Mouse (Mus musculus) MEL (cell line): ENCODE measurements around the gene Syt1. TPM values are rescaled to one million over a fixed set of nuclear protein-coding genes. Genes with fewer than 3 reads are reported as not detected.

Source experiments
- DNase-seq: peaks from one replicate; pipeline ENCODE4 v3.0.0; 2011; ENCODE audit warnings: low read depth, low spot score
- H3K27ac ChIP-seq: 2 replicates; pipeline ENCODE4 v1.5.1; 2012; ENCODE audit warnings: low read depth, mild to moderate bottlenecking, control low read depth, low read length, moderate library complexity; ENCODE audit not compliant: control insufficient read depth
- H3K27me3 ChIP-seq, 2 experiments: fragments of 150-350 bp in 1 of 2; sonication (generic) in 1 of 2; 2 replicates each; pipeline ENCODE4 v1.6.1; 2012; ENCODE audit warnings: low read length in 2 of 2, mild to moderate bottlenecking in 2 of 2, improper control_type of control experiment in 1 of 2, moderate library complexity in 1 of 2; ENCODE audit not compliant: insufficient read depth in 2 of 2, control insufficient read depth in 1 of 2
- H3K36me3 ChIP-seq, 2 experiments: 2 replicates each; pipeline ENCODE4 v1.6.1; 2012 to 2014; ENCODE audit warnings: low read length in 2 of 2, improper control_type of control experiment in 1 of 2, inconsistent platforms in 1 of 2, mild to moderate bottlenecking in 1 of 2; ENCODE audit not compliant: insufficient read depth in 2 of 2, control insufficient read depth in 1 of 2
- H3K4me1 ChIP-seq, 2 experiments: fragments of 150-350 bp in 1 of 2; sonication (generic) in 1 of 2; 2 replicates each; pipeline ENCODE4 v1.6.1; 2012; ENCODE audit warnings: low read length in 2 of 2, improper control_type of control experiment in 1 of 2, mild to moderate bottlenecking in 1 of 2; ENCODE audit not compliant: insufficient read depth in 2 of 2, control insufficient read depth in 1 of 2
- H3K4me3 ChIP-seq, 2 experiments: fragments of 150-350 bp in 1 of 2; sonication (generic) in 1 of 2; 2 replicates each; pipeline ENCODE4 v1.5.1; 2012; ENCODE audit warnings: low read depth in 2 of 2, low read length in 2 of 2, mild to moderate bottlenecking in 2 of 2, moderate library complexity in 2 of 2, control low read depth in 1 of 2, improper control_type of control experiment in 1 of 2; ENCODE audit not compliant: control insufficient read depth in 1 of 2, insufficient read depth in 1 of 2
- H3K79me2 ChIP-seq: 2 replicates; pipeline ENCODE4 v1.6.1; 2012; ENCODE audit warnings: mild to moderate bottlenecking, low read length, moderate library complexity; ENCODE audit not compliant: control insufficient read depth, poor library complexity, insufficient read depth
- H3K9ac ChIP-seq: 2 replicates; pipeline ENCODE4 v1.6.1; 2012; ENCODE audit warnings: low read depth, mild to moderate bottlenecking, control low read depth, low read length, moderate library complexity; ENCODE audit not compliant: control insufficient read depth, poor library complexity, severe bottlenecking
- H3K9me3 ChIP-seq: fragments of 150-350 bp; sonication (generic); replicated peaks from 2 replicates; pipeline ENCODE4 v1.6.1; 2012; ENCODE audit warnings: mild to moderate bottlenecking, low read length, improper control_type of control experiment, moderate library complexity; ENCODE audit not compliant: insufficient read depth
- CHD1 ChIP-seq: IDR thresholded peaks from 2 replicates; pipeline ENCODE4 v1.6.1; 2012; ENCODE audit warnings: low read depth, mild to moderate bottlenecking, inconsistent platforms, low read length, improper control_type of control experiment
- E2F4 ChIP-seq: IDR thresholded peaks from 2 replicates; pipeline ENCODE4 v1.6.1; 2011; ENCODE audit warnings: low read depth, low read length, improper control_type of control experiment, borderline replicate concordance
- ETS1 ChIP-seq: IDR thresholded peaks from 2 replicates; pipeline ENCODE4 v1.6.1; 2012; ENCODE audit warnings: low read depth, mild to moderate bottlenecking, inconsistent platforms, low read length, improper control_type of control experiment, moderate library complexity
- GABPA ChIP-seq: IDR thresholded peaks from 2 replicates; pipeline ENCODE4 v1.6.1; 2012; ENCODE audit warnings: low read depth, mild to moderate bottlenecking, inconsistent platforms, low read length, improper control_type of control experiment, moderate library complexity
- GATA1 ChIP-seq: IDR thresholded peaks from 2 replicates; pipeline ENCODE4 v1.6.1; 2011; ENCODE audit warnings: low read depth, low read length, improper control_type of control experiment
- MAFK ChIP-seq: IDR thresholded peaks from 2 replicates; pipeline ENCODE4 v1.6.1; 2011; ENCODE audit warnings: low read depth, mild to moderate bottlenecking, low read length, improper control_type of control experiment, borderline replicate concordance
- MAX ChIP-seq: IDR thresholded peaks from 2 replicates; pipeline ENCODE4 v1.6.1; 2011; ENCODE audit warnings: low read length, improper control_type of control experiment
- MAZ ChIP-seq: IDR thresholded peaks from 2 replicates; pipeline ENCODE4 v1.6.1; 2012; ENCODE audit warnings: low read depth, mild to moderate bottlenecking, inconsistent platforms, low read length, improper control_type of control experiment
- MXI1 ChIP-seq: IDR thresholded peaks from 2 replicates; pipeline ENCODE4 v1.6.1; 2011; ENCODE audit warnings: mild to moderate bottlenecking, low read depth, low read length, improper control_type of control experiment
- NELFE ChIP-seq: IDR thresholded peaks from 2 replicates; pipeline ENCODE4 v1.6.1; 2011; ENCODE audit warnings: low read depth, low read length, improper control_type of control experiment
- NRF1 ChIP-seq: IDR thresholded peaks from 2 replicates; pipeline ENCODE4 v1.6.1; 2014; ENCODE audit warnings: low read depth, mild to moderate bottlenecking, inconsistent platforms, low read length, improper control_type of control experiment, moderate library complexity; ENCODE audit not compliant: poor library complexity, insufficient read depth, severe bottlenecking
- POLR2AphosphoS5 ChIP-seq: IDR thresholded peaks from 2 replicates; pipeline ENCODE4 v1.6.1; 2012; ENCODE audit warnings: low read depth, borderline replicate concordance, mild to moderate bottlenecking, inconsistent platforms, low read length, moderate library complexity, mixed read lengths
- SMC3 ChIP-seq: IDR thresholded peaks from 2 replicates; pipeline ENCODE4 v1.6.1; 2011; ENCODE audit warnings: low read depth, low read length, improper control_type of control experiment
- TBP ChIP-seq: IDR thresholded peaks from 2 replicates; pipeline ENCODE4 v1.8.0; 2011; ENCODE audit warnings: low read depth, low read length, improper control_type of control experiment
- TCF12 ChIP-seq: IDR thresholded peaks from 2 replicates; pipeline ENCODE4 v1.6.1; 2014; ENCODE audit warnings: low read depth, mild to moderate bottlenecking, inconsistent platforms, low read length, improper control_type of control experiment, moderate library complexity
- USF2 ChIP-seq, 2 experiments: IDR thresholded peaks; 2 replicates each; pipeline ENCODE4 v1.6.1; 2011 to 2012; ENCODE audit warnings: improper control_type of control experiment in 2 of 2, low read length in 2 of 2, borderline replicate concordance in 1 of 2, inconsistent platforms in 1 of 2, low read depth in 1 of 2, mild to moderate bottlenecking in 1 of 2; ENCODE audit not compliant: insufficient read depth in 1 of 2
- ZKSCAN1 ChIP-seq: IDR thresholded peaks from 2 replicates; pipeline ENCODE4 v1.6.1; 2012; ENCODE audit warnings: low read depth, mild to moderate bottlenecking, inconsistent platforms, low read length, improper control_type of control experiment, moderate library complexity
- polyA plus RNA-seq, 2 experiments: library from polyadenylated mRNA; stranded (reverse) in 1 of 2; unstranded in 1 of 2; fragments of >175 nt in 1 of 2; fragments of >200 nt in 1 of 2; gene quantifications; 2 replicates each; pipeline versions ENCODE4 v1.2.1 to v1.2.4; 2012; ENCODE audit warnings: low replicate concordance in 2 of 2, low read depth in 1 of 2; ENCODE audit not compliant: insufficient read length in 2 of 2, insufficient read depth in 1 of 2, missing spikeins in 1 of 2
- total RNA-seq: library from RNA; depleted of rRNA; stranded (reverse); fragments of 300-350 nt; gene quantifications from 2 replicates; pipeline ENCODE4 v1.2.3, GENCODE M21; 2012

The Syt1 gene
- total and polyA plus RNA-seq, 3 experiments, result not detected

GRCm38 (mm10) chr10:108558812-108559606, 451.8 kb downstream of the Syt1 start:
- TF ChIP-seq USF2 (IDR thresholded peaks at IDR 0.05; ENCODE audit: borderline replicate concordance in 1 of 2, insufficient read depth in 1 of 2, low read depth in 1 of 2, low read length in 2 of 2) (no peak), POLR2AphosphoS5 (no peak), E2F4 (no peak), SMC3 (no peak), ZKSCAN1 (no peak), GABPA (no peak), MXI1 (no peak), MAZ (no peak), NELFE (no peak), TCF12 (no peak), NRF1 (no peak), GATA1 (no peak), MAFK (no peak), ETS1 (no peak), TBP (no peak), CHD1 (no peak)
- no peak for DNase-seq

GRCm38 (mm10) chr10:108552544-108552943, 458.2 kb downstream of the Syt1 start:
- DNase-seq, result no peak
- Histone ChIP-seq H3K27ac (no peak overlapping the region), H3K4me1 (no peaks in the 10 kb centered on the region), H3K9me3 (no peaks in the 10 kb centered on the region), H3K4me3 (no peak overlapping the region), H3K27me3 (peaks cover 0 to 1% of the 10 kb centered on the region in 2 experiments; a peak in 1 of 4 replicates), H3K79me2 (no peaks in the 10 kb centered on the region)
- TF ChIP-seq NELFE (no peak), NRF1 (no peak), E2F4 (no peak), MAX (no peak), MAFK (no peak), GABPA (no peak), POLR2AphosphoS5 (no peak)
- TF ChIP-seq, all 39 proteins: peak for 0
- H3K9ac ChIP-seq, result no peak overlapping the region
- H3K36me3 ChIP-seq, result no peaks in the 10 kb centered on the region

More at GRCm38 (mm10) chr10:108558812-108559606, 451.8 kb downstream of the Syt1 start:
- Histone ChIP-seq H3K4me1 (no peaks in the 10 kb centered on the region), H3K36me3 (no peaks in the 10 kb centered on the region), H3K27ac (no peak overlapping the region), H3K9me3 (no peaks in the 10 kb centered on the region), H3K79me2 (no peaks in the 10 kb centered on the region), H3K27me3 (peaks cover 0 to 1% of the 10 kb centered on the region in 2 experiments; a peak in 1 of 4 replicates), H3K9ac (no peak overlapping the region), H3K4me3 (no peak overlapping the region)
